Mouse (Mus musculus): Measurements from ENCODE around the gene Olfr994.

Olfr994 gene

DNA sequence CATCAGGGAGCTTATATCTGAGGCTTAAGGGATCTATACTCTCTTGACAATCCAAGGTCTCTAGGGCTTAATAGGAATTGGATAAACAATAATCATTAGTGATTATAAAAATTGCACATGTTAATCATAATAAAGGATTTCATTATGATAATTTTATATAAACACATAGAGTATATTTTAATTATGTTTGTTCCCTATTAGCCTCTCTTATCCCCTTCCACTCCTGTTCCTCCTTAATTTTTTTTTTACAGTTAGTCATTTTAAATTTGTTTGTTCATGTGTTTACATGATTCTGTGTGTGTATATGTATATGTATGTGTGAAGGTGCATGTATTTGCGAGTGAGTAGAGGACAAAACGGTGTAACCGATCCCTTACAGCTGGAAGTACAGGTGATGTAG, at the start of gene Olfr994:
Gene Olfr994, minus strand, starts transcription at position 101 of the 400 bp plus-strand sequence.
- DNase-seq (ENCODE audit: low read depth, low spot score): no peak

DNA sequence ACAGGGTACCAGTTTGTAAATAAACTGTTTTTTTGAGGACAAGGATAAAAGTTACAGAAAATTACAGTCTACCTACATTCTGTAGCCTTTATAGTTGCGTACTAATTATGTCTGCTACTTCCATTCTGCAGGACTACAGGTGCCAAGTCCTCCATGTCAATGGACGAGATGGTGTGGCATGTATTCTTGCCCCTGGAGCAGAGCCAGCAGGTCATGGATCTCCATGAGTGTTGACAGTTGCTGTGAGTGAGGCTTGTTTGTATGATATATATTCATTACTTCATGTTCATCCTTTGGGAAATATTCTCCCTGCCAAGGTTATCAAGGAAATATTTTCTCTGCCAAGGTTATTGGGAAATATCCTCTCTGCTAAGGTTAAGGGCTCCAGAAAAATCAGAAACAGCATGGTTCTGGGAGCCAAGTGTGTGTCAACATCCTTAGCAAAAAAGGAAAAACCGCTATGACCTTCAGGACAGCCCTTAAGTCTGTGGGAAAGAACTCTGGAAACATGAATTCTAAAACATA, 30.6 kb upstream of the Olfr994 start:
- DNase-seq (ENCODE audit: low read depth, low spot score): no peak

DNA sequence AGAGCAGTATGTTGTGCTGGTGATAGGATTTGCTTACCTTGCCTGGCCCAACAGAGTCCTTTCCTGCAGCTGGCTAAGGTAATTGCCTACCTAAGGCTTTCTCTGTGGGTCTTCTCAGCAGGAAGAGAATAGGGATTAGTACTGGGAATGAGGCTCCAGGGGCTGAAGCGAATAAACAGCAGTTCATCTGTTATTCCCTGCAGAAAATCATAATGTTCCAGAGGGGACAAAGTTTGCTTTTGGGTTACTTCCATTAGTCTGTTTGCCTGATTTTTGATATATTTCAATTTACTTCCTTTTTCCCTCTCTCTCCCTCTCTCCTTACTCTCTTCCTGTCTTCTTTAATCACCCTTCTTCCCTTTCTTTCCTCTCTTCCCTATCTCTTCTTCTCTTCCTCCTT, 7.3 kb upstream of the Olfr994 start, which contains the start of gene Olfr995:
Gene Olfr995, minus strand, starts transcription at position 101 of the 400 bp plus-strand sequence.
- no peak for DNase-seq (ENCODE audit: low read depth, low spot score)

GRCm38 (mm10) chr2:85442546-85442945, 6.3 kb upstream of the Olfr994 start:
- DNase-seq (ENCODE audit: low read depth, low spot score): no peak

GRCm38 (mm10) chr2:85425893-85426292, 10.4 kb downstream of the Olfr994 start:
- no peak for DNase-seq (ENCODE audit: low read depth, low spot score)

GRCm38 (mm10) chr2:85414777-85415176, 21.5 kb downstream of the Olfr994 start, which contains the start of gene Olfr993:
Gene Olfr993 (minus strand): TSS chr2:85414877.
- DNase-seq (ENCODE audit: low read depth, low spot score): no peak

GRCm38 (mm10) chr2:85409369-85409768, 26.9 kb downstream of the Olfr994 start, which contains the start of gene Olfr992:
Gene Olfr992 (minus strand): TSS chr2:85409469.
- DNase-seq (ENCODE audit: low read depth, low spot score): no peak
